Mouse (Mus musculus): ENCODE results near the gene Gm2174. TPM values are rescaled to one million over a fixed set of nuclear protein-coding genes. Genes with fewer than 3 reads are reported as not detected.
A peak's percentile ranks its signal among the peaks of the same experiment; 100 is the strongest.

Gm2174 gene
- polyA plus RNA-seq (2014; fragmentation: Nextera tagmentation; extraction: Ambion mirVana), result 1.5 and 1.9 TPM in 2 replicates

GRCm38 (mm10) chrX:56447524-56448015 lies at the start of gene Gm2174:
Gm2174 (plus strand) TSS chrX:56447965.
- Histone ChIP-seq H3K36me3 (ENCODE audit: control insufficient read depth, insufficient read depth, low read length) (no peaks in the 10 kb centered on the region), H3K4me2 (no peak within 1 kb of the TSS), H3K4me1 (ENCODE audit: control insufficient read depth, insufficient read depth, low read length) (no peaks in the 10 kb centered on the region; the same call in 1 of the 2 replicates), H3K9ac (ENCODE audit: low read depth, low read length) (no peak within 1 kb of the TSS), H3K9me3 (replicated peaks; ENCODE audit: control insufficient read depth, low read length) (no peaks in the 10 kb centered on the region), H3K27ac (ENCODE audit: low read depth, low read length) (peak within 1 kb of the TSS; percentile 77; the same call in 1 of the 2 replicates), H3K27me3 (ENCODE audit: control insufficient read depth, insufficient read depth, low read length) (no peaks in the 10 kb centered on the region), H3K4me3 (ENCODE audit: low read depth, low read length) (no peak within 1 kb of the TSS)
- 51% methylated on average over 4 of the region's 4 CpGs for WGBS (ENCODE audit: insufficient replicate concordance)
- ATAC-seq (replicated peaks; ENCODE audit: insufficient number of reproducible peaks, low FRiP score, low TSS enrichment), result no peak

- no peaks in the 10 kb centered on the region for H3K4me1 ChIP-seq (ENCODE audit: control insufficient read depth, insufficient read depth, low read length)
- H3K4me2 ChIP-seq, result no peak overlapping the region
- no peak overlapping the region for H3K9ac ChIP-seq (ENCODE audit: low read depth, low read length)
- no peak overlapping the region for H3K27ac ChIP-seq (ENCODE audit: low read depth, low read length)
- no peaks in the 10 kb centered on the region for H3K9me3 ChIP-seq (replicated peaks; ENCODE audit: control insufficient read depth, low read length)
- H3K27me3 ChIP-seq (ENCODE audit: control insufficient read depth, insufficient read depth, low read length), result no peaks in the 10 kb centered on the region
- H3K4me3 ChIP-seq (ENCODE audit: low read depth, low read length), result no peak overlapping the region
- H3K36me3 ChIP-seq (ENCODE audit: control insufficient read depth, insufficient read depth, low read length), result no peaks in the 10 kb centered on the region
- WGBS (ENCODE audit: insufficient replicate concordance), result 30% methylated on average over 2 of the region's 2 CpGs
- ATAC-seq (replicated peaks; ENCODE audit: insufficient number of reproducible peaks, low FRiP score, low TSS enrichment), result no peak
These were observed 43.1 kb upstream of the Gm2174 start for GRCm38 (mm10) chrX:56404646-56405045.

GRCm38 (mm10) chrX:56405482-56405881 lies 42.3 kb upstream of the Gm2174 start:
- H3K4me2 ChIP-seq, result no peak overlapping the region
- no peaks in the 10 kb centered on the region for H3K27me3 ChIP-seq (ENCODE audit: control insufficient read depth, insufficient read depth, low read length)
- ATAC-seq (replicated peaks; ENCODE audit: insufficient number of reproducible peaks, low FRiP score, low TSS enrichment), result no peak
- no peaks in the 10 kb centered on the region for H3K4me1 ChIP-seq (ENCODE audit: control insufficient read depth, insufficient read depth, low read length)
- H3K4me3 ChIP-seq (ENCODE audit: low read depth, low read length), result no peak overlapping the region
- no peak overlapping the region for H3K9ac ChIP-seq (ENCODE audit: low read depth, low read length)
- H3K9me3 ChIP-seq (replicated peaks; ENCODE audit: control insufficient read depth, low read length), result no peaks in the 10 kb centered on the region
- 64% methylated on average over 1 of the region's 1 CpGs for WGBS (ENCODE audit: insufficient replicate concordance)
- no peak overlapping the region for H3K27ac ChIP-seq (ENCODE audit: low read depth, low read length)
- H3K36me3 ChIP-seq (ENCODE audit: control insufficient read depth, insufficient read depth, low read length), result no peaks in the 10 kb centered on the region

GRCm38 (mm10) chrX:56406128-56406527 lies 41.6 kb upstream of the Gm2174 start:
- Histone ChIP-seq H3K36me3 (ENCODE audit: control insufficient read depth, insufficient read depth, low read length) (no peaks in the 10 kb centered on the region), H3K27me3 (ENCODE audit: control insufficient read depth, insufficient read depth, low read length) (no peaks in the 10 kb centered on the region), H3K4me2 (no peak overlapping the region), H3K4me3 (ENCODE audit: low read depth, low read length) (no peak overlapping the region), H3K9me3 (replicated peaks; ENCODE audit: control insufficient read depth, low read length) (no peaks in the 10 kb centered on the region), H3K4me1 (ENCODE audit: control insufficient read depth, insufficient read depth, low read length) (no peaks in the 10 kb centered on the region), H3K9ac (ENCODE audit: low read depth, low read length) (no peak overlapping the region), H3K27ac (ENCODE audit: low read depth, low read length) (no peak overlapping the region)
- no peak for ATAC-seq (replicated peaks; ENCODE audit: insufficient number of reproducible peaks, low FRiP score, low TSS enrichment)
- WGBS (ENCODE audit: insufficient replicate concordance), result 56% methylated on average over 5 of the region's 5 CpGs

GRCm38 (mm10) chrX:56416277-56416676 lies 31.5 kb upstream of the Gm2174 start:
- no peak for ATAC-seq (replicated peaks; ENCODE audit: insufficient number of reproducible peaks, low FRiP score, low TSS enrichment)
- H3K36me3 ChIP-seq (ENCODE audit: control insufficient read depth, insufficient read depth, low read length), result no peaks in the 10 kb centered on the region
- H3K4me1 ChIP-seq (ENCODE audit: control insufficient read depth, insufficient read depth, low read length), result no peaks in the 10 kb centered on the region
- no peak overlapping the region for H3K4me3 ChIP-seq (ENCODE audit: low read depth, low read length)
- no peaks in the 10 kb centered on the region for H3K9me3 ChIP-seq (replicated peaks; ENCODE audit: control insufficient read depth, low read length)
- no peak overlapping the region for H3K9ac ChIP-seq (ENCODE audit: low read depth, low read length)
- no peak overlapping the region for H3K27ac ChIP-seq (ENCODE audit: low read depth, low read length)
- no peaks in the 10 kb centered on the region for H3K27me3 ChIP-seq (ENCODE audit: control insufficient read depth, insufficient read depth, low read length)
- no peak overlapping the region for H3K4me2 ChIP-seq
- WGBS (ENCODE audit: insufficient replicate concordance), result 57% methylated on average over 3 of the region's 3 CpGs

GRCm38 (mm10) chrX:56417541-56417940 lies 30.2 kb upstream of the Gm2174 start:
- no peaks in the 10 kb centered on the region for H3K27me3 ChIP-seq (ENCODE audit: control insufficient read depth, insufficient read depth, low read length)
- no peak overlapping the region for H3K9ac ChIP-seq (ENCODE audit: low read depth, low read length)
- no peak overlapping the region for H3K27ac ChIP-seq (ENCODE audit: low read depth, low read length)
- no peak overlapping the region for H3K4me2 ChIP-seq
- H3K9me3 ChIP-seq (replicated peaks; ENCODE audit: control insufficient read depth, low read length), result no peaks in the 10 kb centered on the region
- H3K4me3 ChIP-seq (ENCODE audit: low read depth, low read length), result no peak overlapping the region
- no peak for ATAC-seq (replicated peaks; ENCODE audit: insufficient number of reproducible peaks, low FRiP score, low TSS enrichment)
- 57% methylated on average over 4 of the region's 4 CpGs for WGBS (ENCODE audit: insufficient replicate concordance)
- no peaks in the 10 kb centered on the region for H3K4me1 ChIP-seq (ENCODE audit: control insufficient read depth, insufficient read depth, low read length)
- no peaks in the 10 kb centered on the region for H3K36me3 ChIP-seq (ENCODE audit: control insufficient read depth, insufficient read depth, low read length)

DNA sequence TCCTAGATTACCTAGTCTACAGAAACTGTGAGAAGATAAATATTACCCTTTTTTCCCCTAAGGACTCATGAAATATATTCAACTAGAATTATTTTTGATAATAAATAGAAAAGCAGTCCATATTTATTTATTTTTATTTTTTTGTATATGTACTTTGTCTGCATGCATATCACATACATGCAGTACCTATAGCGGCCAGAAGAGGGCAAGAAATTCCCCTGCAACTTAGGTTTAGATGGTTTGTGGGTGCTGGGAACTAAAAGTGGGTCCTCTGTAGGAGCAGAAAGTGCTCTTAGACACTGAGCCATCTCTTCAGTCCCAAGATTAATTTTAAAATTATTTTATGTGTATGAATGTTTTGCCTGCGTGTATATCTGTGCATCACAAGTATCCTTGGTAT lies 17.2 kb upstream of the Gm2174 start:
- no peaks in the 10 kb centered on the region for H3K4me1 ChIP-seq (ENCODE audit: control insufficient read depth, insufficient read depth, low read length)
- no peak for ATAC-seq (replicated peaks; ENCODE audit: insufficient number of reproducible peaks, low FRiP score, low TSS enrichment)
- no peak overlapping the region for H3K27ac ChIP-seq (ENCODE audit: low read depth, low read length)
- H3K4me3 ChIP-seq (ENCODE audit: low read depth, low read length), result no peak overlapping the region
- no peaks in the 10 kb centered on the region for H3K27me3 ChIP-seq (ENCODE audit: control insufficient read depth, insufficient read depth, low read length)
- H3K9me3 ChIP-seq (replicated peaks; ENCODE audit: control insufficient read depth, low read length), result no peaks in the 10 kb centered on the region
- H3K36me3 ChIP-seq (ENCODE audit: control insufficient read depth, insufficient read depth, low read length), result no peaks in the 10 kb centered on the region
- H3K9ac ChIP-seq (ENCODE audit: low read depth, low read length), result no peak overlapping the region
- no peak overlapping the region for H3K4me2 ChIP-seq
- 32% methylated on average over 2 of the region's 2 CpGs for WGBS (ENCODE audit: insufficient replicate concordance)

- Histone ChIP-seq H3K27ac (ENCODE audit: low read depth, low read length) (no peak overlapping the region), H3K36me3 (ENCODE audit: control insufficient read depth, insufficient read depth, low read length) (no peaks in the 10 kb centered on the region), H3K4me1 (ENCODE audit: control insufficient read depth, insufficient read depth, low read length) (no peaks in the 10 kb centered on the region), H3K9ac (ENCODE audit: low read depth, low read length) (no peak overlapping the region), H3K4me2 (no peak overlapping the region), H3K4me3 (ENCODE audit: low read depth, low read length) (no peak overlapping the region), H3K9me3 (replicated peaks; ENCODE audit: control insufficient read depth, low read length) (no peaks in the 10 kb centered on the region), H3K27me3 (ENCODE audit: control insufficient read depth, insufficient read depth, low read length) (no peaks in the 10 kb centered on the region)
- WGBS (ENCODE audit: insufficient replicate concordance), result 36% methylated on average over 7 of the region's 7 CpGs
- no peak for ATAC-seq (replicated peaks; ENCODE audit: insufficient number of reproducible peaks, low FRiP score, low TSS enrichment)
These were observed 11.9 kb upstream of the Gm2174 start for GRCm38 (mm10) chrX:56435758-56436283.

Measured in heart, embryonic 11.5 days (tissue).